Comparison of ENCODE assay signal across 8 mouse cellular contexts in the genomic region with DNA sequence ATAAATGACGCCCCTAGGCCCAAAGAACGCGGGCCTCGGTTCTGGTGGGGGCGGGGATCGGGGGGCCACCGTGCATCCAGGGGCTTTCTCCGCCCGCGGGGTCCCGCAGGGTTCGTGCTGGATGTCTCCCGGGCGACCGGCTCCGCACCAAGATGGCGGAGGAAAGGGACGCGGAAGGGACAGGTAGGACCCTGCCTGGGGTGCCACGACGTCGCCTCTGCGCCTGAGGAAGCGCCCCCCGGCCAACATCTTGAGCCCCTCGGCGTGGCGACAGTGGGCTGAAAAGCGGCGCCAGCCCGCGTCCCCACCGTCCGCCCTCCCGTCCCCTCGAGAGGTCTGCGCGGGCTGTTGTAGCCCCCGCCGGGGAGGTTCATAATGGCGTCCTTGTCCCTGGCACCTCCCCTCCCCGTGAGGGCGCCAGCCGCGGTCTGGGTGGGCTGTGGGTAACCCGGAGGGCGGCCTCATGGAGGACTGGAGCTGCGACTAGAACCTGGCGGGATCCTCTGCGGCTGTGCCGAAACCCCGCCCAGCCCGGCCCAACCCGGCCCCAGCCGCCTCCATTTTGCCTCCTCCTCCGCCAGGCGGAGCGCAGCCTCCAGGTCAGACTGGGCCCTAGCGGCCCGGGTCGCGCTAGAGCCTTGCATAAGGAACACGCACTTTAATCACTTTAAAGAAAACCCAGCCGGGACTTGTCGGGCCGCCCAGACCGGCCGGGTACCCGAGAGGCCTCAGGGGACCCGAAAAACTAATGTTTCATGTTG. TPM values are rescaled to one million over a fixed set of nuclear protein-coding genes. Genes with fewer than 3 reads are reported as not detected.
DNase-seq lines count a peak whose midpoint lies in the region; ATAC-seq and TF ChIP-seq lines count a peak whose summit lies in the region.

A gene (plus strand): TSS at position 135 of the 761 bp plus-strand sequence.

- H3K27ac ChIP-seq in embryonic facial prominence, embryonic 14.5 days (replicated peaks; ENCODE audit: low read depth, low read length): peak within 1 kb of the TSS; percentile 100
- peak within 1 kb of the TSS; percentile 100 for H3K27ac ChIP-seq in limb, embryonic 14.5 days (replicated peaks; ENCODE audit: low read depth, low read length)
- H3K27ac ChIP-seq in midbrain, postnatal 0 days (ENCODE audit: low read depth, low read length): peak within 1 kb of the TSS; percentile 99

- no peaks in the 10 kb centered on the region for H3K36me3 ChIP-seq in embryonic facial prominence, embryonic 14.5 days (ENCODE audit: control insufficient read depth, insufficient read depth, low read length)
- no peaks in the 10 kb centered on the region for H3K36me3 ChIP-seq in limb, embryonic 14.5 days (ENCODE audit: control insufficient read depth, insufficient read depth, low read length)
- no peaks in the 10 kb centered on the region for H3K36me3 ChIP-seq in midbrain, postnatal 0 days (ENCODE audit: insufficient read depth, low read length)

- peak; percentile 91 for DNase-seq in 3T3-L1 (ENCODE audit: low read depth, low spot score)
- DNase-seq in adrenal gland, postnatal 4 days (ENCODE audit: low spot score in 2 of 2): peak; percentile 84 to 88
- peak; percentile 97 for DNase-seq in embryonic facial prominence, embryonic 14.5 days (ENCODE audit: low spot score)
- DNase-seq in heart, adult 8-10 months (ENCODE audit: low spot score): peak; percentile 90
- peak; percentile 92 for DNase-seq in kidney, adult 9 months
- peak; percentile 93 for DNase-seq in limb, embryonic 14.5 days (ENCODE audit: low spot score)
- DNase-seq in midbrain, postnatal 0 days (ENCODE audit: low spot score): peak; percentile 94
- DNase-seq in spleen, postnatal 14 days (ENCODE audit: low spot score in 2 of 2): peak; percentile 81 to 85

- 0 out of 2 replicates have a peak, but pooled peaks have one; percentile 68 for TF ChIP-seq POLR2A in limb, embryonic 14.5 days (IDR thresholded peaks at IDR 0.05; ENCODE audit: borderline replicate concordance, extremely low read depth, insufficient read depth, insufficient read length)

- peak within 1 kb of the TSS; percentile 69 for H3K4me2 ChIP-seq in embryonic facial prominence, embryonic 14.5 days (ENCODE audit: low read depth, low read length)
- H3K4me2 ChIP-seq in limb, embryonic 14.5 days (replicated peaks; ENCODE audit: low read depth, low read length, severe bottlenecking): peak within 1 kb of the TSS; percentile 47
- H3K4me2 ChIP-seq in midbrain, postnatal 0 days (ENCODE audit: low read depth, low read length, poor library complexity, severe bottlenecking): peak within 1 kb of the TSS; percentile 78

- H3K4me3 ChIP-seq in embryonic facial prominence, embryonic 14.5 days (ENCODE audit: low read depth, low read length): peak within 1 kb of the TSS; percentile 79
- H3K4me3 ChIP-seq in limb, embryonic 14.5 days (replicated peaks; ENCODE audit: low read length): peak within 1 kb of the TSS; percentile 71
- H3K4me3 ChIP-seq in midbrain, postnatal 0 days (ENCODE audit: low read depth, low read length): peak within 1 kb of the TSS; percentile 59

- TF ChIP-seq CTCF in midbrain, postnatal 0 days (IDR thresholded peaks at IDR 0.05): peak; percentile 71

- no peaks in the 10 kb centered on the region for H3K4me1 ChIP-seq in embryonic facial prominence, embryonic 14.5 days (ENCODE audit: control insufficient read depth, insufficient read depth, low read length)
- H3K4me1 ChIP-seq in limb, embryonic 14.5 days (ENCODE audit: control insufficient read depth, insufficient read depth, low read length): peaks cover 1% of the 10 kb centered on the region; the same call in 1 of the 2 replicates
- no peaks in the 10 kb centered on the region for H3K4me1 ChIP-seq in midbrain, postnatal 0 days (ENCODE audit: insufficient read depth, low read length)

- peak within 1 kb of the TSS; percentile 98 for H3K9ac ChIP-seq in embryonic facial prominence, embryonic 14.5 days (ENCODE audit: low read depth, low read length)
- H3K9ac ChIP-seq in limb, embryonic 14.5 days (ENCODE audit: low read depth, low read length, severe bottlenecking): peak within 1 kb of the TSS; percentile 97
- peak within 1 kb of the TSS; percentile 75 for H3K9ac ChIP-seq in midbrain, postnatal 0 days (replicated peaks; ENCODE audit: low read length, poor library complexity, severe bottlenecking)

- H3K9me3 ChIP-seq in embryonic facial prominence, embryonic 14.5 days (ENCODE audit: control insufficient read depth, low read length): no peaks in the 10 kb centered on the region
- no peaks in the 10 kb centered on the region for H3K9me3 ChIP-seq in limb, embryonic 14.5 days (ENCODE audit: control insufficient read depth, low read length)
- H3K9me3 ChIP-seq in midbrain, postnatal 0 days (ENCODE audit: low read length): no peaks in the 10 kb centered on the region

- H3K27me3 ChIP-seq in embryonic facial prominence, embryonic 14.5 days (replicated peaks; ENCODE audit: control insufficient read depth, insufficient read depth, low read length): no peaks in the 10 kb centered on the region
- no peaks in the 10 kb centered on the region for H3K27me3 ChIP-seq in limb, embryonic 14.5 days (ENCODE audit: control insufficient read depth, insufficient read depth, low read length)
- H3K27me3 ChIP-seq in midbrain, postnatal 0 days (ENCODE audit: insufficient read depth, low read length): no peaks in the 10 kb centered on the region

- under 1% methylated on average over 46 of the region's 70 CpGs for WGBS in embryonic facial prominence, embryonic 14.5 days
- under 1% methylated on average over 36 of the region's 70 CpGs for WGBS in limb, embryonic 14.5 days
- WGBS in midbrain, postnatal 0 days: under 1% methylated on average over 55 of the region's 70 CpGs

- peak; percentile 98 for ATAC-seq in embryonic facial prominence, embryonic 14.5 days (ENCODE audit: low read depth)
- ATAC-seq in limb, embryonic 14.5 days (ENCODE audit: low FRiP score, low read depth): peak; percentile 96
- ATAC-seq in midbrain, postnatal 0 days (ENCODE audit: low FRiP score): peak; percentile 95

RNA-seq across cellular contexts. Expression of the gene that starts here (rescaled TPM):
- 1 to 10 TPM; 3.7 to 4.1 TPM for total RNA-seq in adrenal gland, postnatal 4 days (2021)
- 4.7 and 6.7 TPM in 2 replicates for polyA plus RNA-seq in embryonic facial prominence, embryonic 14.5 days (2014; fragmentation: Nextera tagmentation; extraction: Ambion mirVana)
- 100 to 1,000 TPM; 103 to 117 (median 111) TPM for total RNA-seq in heart, adult 8-10 months (2022)
- polyA plus RNA-seq in limb, embryonic 14.5 days (2012; rRNA removed): 0.99 and 1.4 TPM in 2 replicates
- polyA plus RNA-seq in limb, embryonic 14.5 days (2014; fragmentation: Nextera tagmentation; extraction: Ambion mirVana): 2.7 and 5.2 TPM in 2 replicates
- 5.9 and 8.2 TPM in 2 replicates for total RNA-seq in midbrain, postnatal 0 days (2014; rRNA removed)
- 11.2 and 13.4 TPM in 2 replicates for polyA plus RNA-seq in midbrain, postnatal 0 days (2015; fragmentation: Nextera tagmentation; extraction: Ambion mirVana)

Comparison
In these comparisons a context has a peak if more than half of its experiments do, and no peak if none do; other contexts are left out.
1. Peak in every context shown above with its lines: DNase-seq, ATAC-seq, H3K4me3 ChIP-seq and H3K27ac ChIP-seq.
2. RNA of the gene that starts here (total RNA-seq): 103 to 117 TPM in heart, adult 8-10 months; 5.9 to 8.2 TPM in midbrain, postnatal 0 days and 3.7 to 4.1 TPM in adrenal gland, postnatal 4 days; every median in the first group is over 10 times any median in the second.